Mouse (Mus musculus) lung, embryonic 15.5 days (tissue): Measurements from ENCODE around the gene Zeb2. TPM values are rescaled to one million over a fixed set of nuclear protein-coding genes. Genes with fewer than 3 reads are reported as not detected.

Experiments used
- ATAC-seq: fragments of 200-750 bp; cut with Nextera tagmentation; 2 replicates; pipeline ENCODE4 v1.8.0; 2017; ENCODE audit warnings: moderate number of reproducible peaks, borderline replicate concordance; ENCODE audit not compliant: low FRiP score, low TSS enrichment; ENCODE audit errors: extremely low read depth
- H3K27ac ChIP-seq: fragments of 300-500 bp; sonication (generic); 2 replicates; pipeline ENCODE4 v1.5.1; 2015; ENCODE audit warnings: moderate library complexity, mild to moderate bottlenecking, inconsistent platforms
- H3K27me3 ChIP-seq: fragments of 300-500 bp; sonication (generic); 2 replicates; pipeline ENCODE4 v1.6.1; 2015; ENCODE audit warnings: inconsistent platforms
- H3K36me3 ChIP-seq: fragments of 300-500 bp; sonication (generic); 2 replicates; pipeline ENCODE4 v1.6.1; 2015; ENCODE audit warnings: inconsistent platforms
- H3K4me1 ChIP-seq: fragments of 300-500 bp; sonication (generic); 2 replicates; pipeline ENCODE4 v1.6.1; 2015; ENCODE audit warnings: inconsistent platforms
- H3K4me2 ChIP-seq: fragments of 300-500 bp; sonication (generic); 2 replicates; pipeline ENCODE4 v1.6.1; 2015; ENCODE audit warnings: inconsistent platforms, mild to moderate bottlenecking, moderate library complexity
- H3K4me3 ChIP-seq: fragments of 300-500 bp; sonication (generic); 2 replicates; pipeline ENCODE4 v1.5.1; 2015; ENCODE audit warnings: mild to moderate bottlenecking, inconsistent platforms
- H3K9ac ChIP-seq: fragments of 300-500 bp; sonication (generic); 2 replicates; pipeline ENCODE4 v1.6.1; 2015; ENCODE audit warnings: inconsistent platforms
- H3K9me3 ChIP-seq: fragments of 300-500 bp; sonication (generic); 2 replicates; pipeline ENCODE4 v1.6.1; 2016; ENCODE audit warnings: inconsistent platforms
- WGBS: fragments of 180-500 bp; shearing (Covaris S2); methylation state at CpG from one replicate; pipeline ENCODE4 v1.1.7; 2015; 5-methylcytosine and 5-hydroxymethylcytosine counted together
- polyA plus RNA-seq: library from polyadenylated mRNA; unstranded; fragments of >200 nt; fragmentation: Nextera tagmentation; extraction: Ambion mirVana; gene quantifications from 2 replicates; pipeline ENCODE4 v1.2.1, GENCODE M21; 2015

The Zeb2 gene
- polyA plus RNA-seq, 1 experiment from 2014 or later: 94.7 TPM

DNA sequence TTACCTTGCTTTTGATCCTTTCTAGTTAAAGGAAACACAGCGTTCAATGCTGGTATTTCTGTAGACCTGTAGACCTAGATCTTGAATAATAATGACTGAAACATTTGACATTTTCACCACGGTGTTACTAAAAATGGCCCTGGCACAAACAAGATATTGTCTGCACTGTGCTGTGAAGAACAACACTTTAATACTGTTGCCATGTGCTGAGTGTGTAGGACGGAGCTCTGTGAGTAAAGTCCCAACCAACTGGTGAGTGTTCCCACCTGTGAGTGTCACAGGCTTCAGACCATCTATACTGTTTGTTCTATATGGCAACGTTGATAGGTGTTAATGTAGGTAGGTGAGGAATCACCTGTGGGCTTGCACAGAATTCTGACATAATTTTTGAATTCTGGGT is 8.0 kb upstream of the Zeb2 start:
- no peaks in the 10 kb centered on the region for H3K4me1 ChIP-seq
- no peak overlapping the region for H3K4me3 ChIP-seq
- no peaks in the 10 kb centered on the region for H3K9me3 ChIP-seq
- 56% methylated on average over 4 of the region's 4 CpGs for WGBS
- H3K27me3 ChIP-seq: no peaks in the 10 kb centered on the region
- no peak overlapping the region for H3K27ac ChIP-seq
- no peaks in the 10 kb centered on the region for H3K36me3 ChIP-seq
- no peak for ATAC-seq
- no peak overlapping the region for H3K9ac ChIP-seq
- H3K4me2 ChIP-seq: no peak overlapping the region

DNA sequence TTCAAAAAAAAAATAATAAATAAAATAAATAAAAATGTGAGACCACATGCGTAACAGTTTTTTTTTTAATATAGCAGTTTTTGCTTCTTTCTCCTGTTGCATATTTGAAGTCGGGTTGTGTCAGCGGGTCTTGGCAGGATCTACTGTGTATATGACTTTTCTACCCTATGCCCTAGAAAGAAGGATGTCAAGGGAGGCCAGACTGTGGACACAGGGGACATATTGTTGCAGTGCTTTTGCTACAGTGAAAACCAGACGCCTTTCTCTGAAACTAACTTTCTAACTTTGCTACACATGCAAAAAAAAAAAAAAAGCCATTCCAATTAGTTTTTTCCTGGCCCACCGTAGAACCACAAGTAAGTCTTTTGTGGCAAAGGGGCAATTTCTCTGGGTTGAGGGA is 6.3 kb upstream of the Zeb2 start:
- no peaks in the 10 kb centered on the region for H3K27me3 ChIP-seq
- WGBS: 69% methylated on average over 5 of the region's 5 CpGs

DNA sequence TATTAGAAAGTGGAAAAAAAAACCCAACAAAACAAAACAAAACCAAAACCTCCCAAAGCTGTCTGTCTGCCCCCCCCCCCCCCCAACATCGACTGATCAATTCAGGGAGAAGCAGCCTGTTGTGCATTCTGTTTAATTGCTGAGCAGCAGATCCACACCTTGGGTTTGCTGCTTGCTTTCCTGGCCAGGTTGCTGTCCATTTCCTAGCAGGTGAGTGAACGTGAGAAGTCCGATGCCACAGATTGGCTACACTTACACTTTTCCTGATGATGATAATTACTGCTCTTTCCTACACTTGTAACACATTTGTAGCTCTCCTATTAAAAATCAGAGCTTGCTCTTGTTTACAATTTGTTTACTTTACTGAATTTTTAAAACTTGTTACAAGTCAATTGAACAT is 926 bp upstream of the Zeb2 start:
- Histone ChIP-seq H3K27ac (peak overlapping the region; percentile 35; the same call in 1 of the 2 replicates), H3K4me3 (0 out of 2 replicates have a peak overlapping the region, but pooled peaks have one; percentile 10), H3K4me2 (peak overlapping the region; percentile 41), H3K9ac (0 out of 2 replicates have a peak overlapping the region, but pooled peaks have one; percentile 6), H3K9me3 (no peaks in the 10 kb centered on the region), H3K27me3 (peaks cover 9% of the 10 kb centered on the region; the same call in 1 of the 2 replicates), H3K36me3 (no peaks in the 10 kb centered on the region), H3K4me1 (peaks cover 6% of the 10 kb centered on the region)
- ATAC-seq: no peak
- 44% methylated on average over 3 of the region's 3 CpGs for WGBS

More for the DNA sequence above, 6.3 kb upstream of the Zeb2 start:
- Histone ChIP-seq H3K4me1 (no peaks in the 10 kb centered on the region), H3K27ac (no peak overlapping the region), H3K9ac (no peak overlapping the region), H3K36me3 (no peaks in the 10 kb centered on the region), H3K9me3 (no peaks in the 10 kb centered on the region), H3K4me3 (no peak overlapping the region), H3K4me2 (no peak overlapping the region)
- ATAC-seq: no peak

DNA sequence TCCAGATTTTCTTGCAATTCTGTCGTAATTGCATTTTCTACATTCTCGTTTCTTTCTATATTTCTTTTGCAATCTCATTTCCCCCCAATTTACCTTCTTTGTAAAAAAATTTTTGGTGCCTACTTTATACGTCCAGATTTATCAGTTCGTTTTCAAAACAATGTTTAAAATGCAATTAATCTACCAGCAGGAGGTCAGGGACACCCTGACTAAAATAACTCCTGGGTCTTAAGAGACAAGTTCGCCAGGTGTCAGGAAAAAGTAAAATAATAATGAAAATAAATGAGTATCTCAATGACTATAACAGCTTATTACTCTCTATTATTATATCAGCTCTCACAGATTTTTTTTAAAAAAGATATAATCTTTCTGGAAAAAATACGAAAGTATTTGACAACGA is 397 bp upstream of the Zeb2 start:
- Histone ChIP-seq H3K4me2 (peak overlapping the region; percentile 86), H3K36me3 (no peaks in the 10 kb centered on the region), H3K9me3 (no peaks in the 10 kb centered on the region), H3K9ac (peak overlapping the region; percentile 71), H3K27me3 (peaks cover 9% of the 10 kb centered on the region; the same call in 1 of the 2 replicates), H3K4me1 (peaks cover 6% of the 10 kb centered on the region), H3K4me3 (peak overlapping the region; percentile 62), H3K27ac (peak overlapping the region; percentile 96)
- 19% methylated on average over 7 of the region's 7 CpGs for WGBS
- ATAC-seq: no peak

DNA sequence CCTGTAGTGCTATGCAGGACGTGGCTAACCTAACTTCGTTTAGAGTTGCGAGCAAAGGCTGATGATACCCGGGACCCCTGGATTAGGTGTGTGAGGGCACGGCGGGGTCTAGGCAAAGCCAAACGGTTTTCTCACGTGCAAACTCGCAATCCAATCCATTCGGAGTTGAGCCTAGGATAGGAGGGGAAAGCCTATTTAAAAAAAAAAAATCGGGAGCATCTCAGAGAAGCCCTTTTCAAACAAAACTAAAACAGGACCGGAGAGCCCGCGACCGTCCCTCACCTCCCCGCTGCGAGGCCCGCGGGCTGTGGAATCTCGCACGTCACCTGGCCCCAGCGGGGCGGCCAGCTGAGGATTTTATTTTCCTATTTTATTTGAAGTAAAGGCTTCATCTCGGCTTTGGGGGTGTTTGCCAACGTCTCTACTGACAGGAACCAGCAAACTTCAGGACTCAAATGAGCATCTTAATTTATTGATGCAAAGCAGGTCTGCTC is 617 bp downstream of the Zeb2 start:
- H3K9me3 ChIP-seq: no peaks in the 10 kb centered on the region
- ATAC-seq: no peak
- WGBS: under 1% methylated on average over 25 of the region's 25 CpGs
- H3K4me1 ChIP-seq: peaks cover 6% of the 10 kb centered on the region
- H3K27me3 ChIP-seq: peaks cover 9% of the 10 kb centered on the region; the same call in 1 of the 2 replicates
- H3K9ac ChIP-seq: peak overlapping the region; percentile 71
- no peaks in the 10 kb centered on the region for H3K36me3 ChIP-seq
- H3K4me2 ChIP-seq: peak overlapping the region; percentile 86
- H3K4me3 ChIP-seq: peak overlapping the region; percentile 62
- H3K27ac ChIP-seq: peak overlapping the region; percentile 96

DNA sequence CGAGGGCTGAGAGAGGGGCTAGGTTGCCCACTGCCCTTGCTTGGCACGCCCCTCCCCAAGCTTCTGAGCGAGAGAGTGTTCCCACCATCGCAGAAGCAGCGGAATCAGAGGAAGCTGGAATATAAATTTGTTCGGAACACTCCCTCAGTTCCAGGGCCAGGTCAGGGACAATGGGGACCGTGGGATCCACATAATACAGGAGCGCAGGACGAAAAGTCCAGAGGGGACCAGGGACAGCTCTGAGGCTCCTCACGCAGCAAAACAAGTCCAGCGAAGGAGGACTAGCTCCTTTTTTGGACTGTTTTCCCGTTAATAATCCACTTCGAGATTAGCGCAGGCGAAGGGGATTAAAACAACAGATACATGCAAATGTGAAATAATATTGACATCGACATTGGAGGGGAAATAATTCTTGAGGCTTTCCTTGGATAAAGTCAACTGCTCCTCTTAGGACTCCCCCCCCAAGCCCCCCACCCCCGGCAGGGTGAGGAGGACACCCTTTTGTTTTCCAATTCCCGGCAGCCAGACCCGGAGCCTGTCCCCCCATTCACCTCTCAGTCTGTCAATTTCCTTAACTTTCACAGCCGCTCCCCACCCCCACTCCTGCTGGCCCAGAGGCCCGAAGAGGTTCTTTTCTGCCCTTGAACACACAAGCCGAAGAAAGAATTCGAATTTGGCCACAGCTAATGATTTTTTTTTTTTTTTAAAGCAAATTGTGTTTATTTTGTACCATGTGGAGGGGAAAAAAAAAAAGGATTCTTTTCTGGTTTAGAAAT is 1.3 kb downstream of the Zeb2 start:
- Histone ChIP-seq H3K4me1 (peaks cover 6% of the 10 kb centered on the region), H3K36me3 (no peaks in the 10 kb centered on the region), H3K27me3 (peaks cover 9% of the 10 kb centered on the region; the same call in 1 of the 2 replicates), H3K9me3 (no peaks in the 10 kb centered on the region), H3K4me2 (peak overlapping the region; percentile 86), H3K9ac (peak overlapping the region; percentile 71), H3K27ac (peak overlapping the region; percentile 96), H3K4me3 (peak overlapping the region; percentile 62)
- ATAC-seq: peak; percentile 60
- 1% methylated on average over 23 of the region's 23 CpGs for WGBS

DNA sequence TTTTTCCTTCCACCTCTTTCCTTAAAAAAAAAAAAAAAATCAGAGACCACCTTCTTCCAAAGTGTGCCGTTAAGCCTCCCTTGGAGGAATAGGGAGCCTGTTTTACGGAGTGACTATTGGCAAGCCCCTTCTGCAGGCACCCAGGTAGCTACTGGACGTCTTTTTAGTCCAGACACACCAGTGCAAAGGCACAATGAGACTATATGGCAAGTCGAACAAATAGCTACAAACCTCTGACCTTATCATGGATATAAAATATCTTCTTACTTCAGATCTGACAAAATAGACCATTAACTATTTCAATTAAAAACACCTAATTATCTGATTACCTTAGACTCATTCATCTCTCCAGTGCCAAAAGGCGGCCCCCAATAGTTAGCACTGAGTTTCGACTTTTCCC is 2.0 kb downstream of the Zeb2 start:
- Histone ChIP-seq H3K36me3 (no peaks in the 10 kb centered on the region), H3K9me3 (no peaks in the 10 kb centered on the region), H3K27ac (peak overlapping the region; percentile 96), H3K4me1 (peaks cover 6% of the 10 kb centered on the region), H3K4me2 (peak overlapping the region; percentile 86), H3K27me3 (peaks cover 9% of the 10 kb centered on the region; the same call in 1 of the 2 replicates), H3K4me3 (peak overlapping the region; percentile 62), H3K9ac (peak overlapping the region; percentile 71)
- WGBS: 12% methylated on average over 6 of the region's 6 CpGs
- ATAC-seq: no peak

DNA sequence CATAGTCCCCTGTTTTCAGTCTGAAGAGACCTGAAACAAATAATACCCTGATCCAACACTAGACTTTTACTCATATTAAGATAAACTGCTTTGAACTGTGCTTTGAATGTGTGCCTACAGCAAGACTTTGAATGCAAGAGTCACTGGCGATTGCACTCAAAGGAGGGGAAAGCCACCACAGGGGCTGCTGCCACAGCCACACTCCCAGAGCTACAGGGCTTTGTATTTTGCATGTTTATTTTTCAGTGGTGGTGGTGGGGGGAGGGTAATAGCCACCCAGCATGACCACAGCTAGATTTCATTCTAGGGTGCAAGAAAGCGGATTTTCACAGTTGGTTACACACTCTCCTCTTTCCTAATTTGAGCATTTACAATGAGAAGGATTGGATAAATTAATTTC is 2.6 kb downstream of the Zeb2 start:
- ATAC-seq: no peak
- 18% methylated on average over 2 of the region's 2 CpGs for WGBS
- Histone ChIP-seq H3K9me3 (no peaks in the 10 kb centered on the region), H3K27me3 (peaks cover 9% of the 10 kb centered on the region; the same call in 1 of the 2 replicates), H3K27ac (peak overlapping the region; percentile 96), H3K36me3 (no peaks in the 10 kb centered on the region), H3K9ac (peak overlapping the region; percentile 29; the same call in 1 of the 2 replicates), H3K4me3 (0 out of 2 replicates have a peak overlapping the region, but pooled peaks have one; percentile 0), H3K4me1 (peaks cover 6% of the 10 kb centered on the region), H3K4me2 (peak overlapping the region; percentile 86)

DNA sequence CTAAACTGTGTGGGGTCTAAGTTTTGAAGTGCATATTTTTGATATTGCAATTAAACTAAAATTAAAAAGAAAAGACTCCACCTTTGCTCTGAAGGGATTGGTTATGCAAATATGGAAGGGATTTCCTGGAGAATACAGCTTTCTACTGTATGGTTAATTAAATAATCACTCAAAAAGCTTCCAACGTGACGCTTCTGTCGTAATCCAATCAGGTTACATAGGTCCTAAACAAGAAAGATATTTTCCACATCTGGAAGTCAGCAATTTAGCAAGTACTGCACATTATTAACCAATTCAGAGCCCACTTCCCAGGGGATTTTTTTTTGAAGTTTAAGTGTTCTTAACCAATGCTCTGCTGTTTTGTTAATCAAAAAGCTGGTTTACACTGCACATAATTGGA is 3.3 kb downstream of the Zeb2 start:
- Histone ChIP-seq H3K36me3 (no peaks in the 10 kb centered on the region), H3K9ac (peak overlapping the region; percentile 25; the same call in 1 of the 2 replicates), H3K4me1 (peaks cover 6% of the 10 kb centered on the region), H3K27me3 (peaks cover 15% of the 10 kb centered on the region; the same call in 1 of the 2 replicates), H3K27ac (peak overlapping the region; percentile 96), H3K4me2 (peak overlapping the region; percentile 86), H3K4me3 (peak overlapping the region; percentile 73), H3K9me3 (no peaks in the 10 kb centered on the region)
- WGBS: 26% methylated on average over 3 of the region's 3 CpGs
- no peak for ATAC-seq

DNA sequence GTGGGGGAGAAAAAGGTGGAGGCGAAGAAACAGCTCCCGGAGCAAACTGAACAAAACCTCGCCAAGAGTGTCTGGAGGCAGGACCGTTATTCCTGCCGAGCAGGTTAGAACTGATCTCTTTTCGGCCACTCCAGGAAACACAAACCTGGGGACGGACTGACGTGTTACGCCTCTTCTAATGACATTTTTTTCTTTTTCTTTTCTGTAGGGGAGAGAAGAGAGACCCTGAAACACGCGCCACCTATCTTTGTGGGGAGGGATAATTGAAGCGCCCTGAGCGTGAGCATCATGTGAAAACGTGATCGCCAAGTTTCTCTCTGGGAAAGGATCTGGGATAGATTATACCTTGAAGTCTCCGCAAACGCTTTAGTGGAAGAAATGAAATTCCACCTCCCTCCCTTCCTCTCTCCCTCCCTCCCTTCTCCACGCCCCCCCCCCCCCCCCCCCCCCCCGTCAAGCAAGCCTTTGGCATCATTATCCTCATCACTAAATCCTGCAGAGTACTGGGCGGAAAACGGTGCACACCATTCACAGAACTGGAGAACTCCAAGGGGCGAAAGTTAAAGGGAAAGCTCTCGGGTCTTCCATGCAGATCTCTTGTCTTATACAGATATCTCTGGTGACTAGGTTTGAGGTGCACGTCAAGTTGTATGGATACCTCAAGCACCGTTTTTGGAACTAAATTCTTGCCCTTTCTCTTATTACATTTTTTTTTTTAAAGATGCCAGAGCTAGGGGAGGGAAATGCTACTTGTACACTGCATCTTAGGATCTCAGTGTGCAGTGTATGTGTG is 4.1 kb downstream of the Zeb2 start:
- peak overlapping the region; percentile 74 for H3K9ac ChIP-seq
- H3K9me3 ChIP-seq: no peaks in the 10 kb centered on the region
- 1% methylated on average over 23 of the region's 25 CpGs for WGBS
- H3K27ac ChIP-seq: peak overlapping the region; percentile 96
- H3K4me1 ChIP-seq: peaks cover 6% of the 10 kb centered on the region
- peak; percentile 6; the same call in 1 of the 2 replicates for ATAC-seq
- peak overlapping the region; percentile 73 for H3K4me3 ChIP-seq
- H3K4me2 ChIP-seq: peak overlapping the region; percentile 86
- peaks cover 16% of the 10 kb centered on the region for H3K27me3 ChIP-seq
- no peaks in the 10 kb centered on the region for H3K36me3 ChIP-seq

DNA sequence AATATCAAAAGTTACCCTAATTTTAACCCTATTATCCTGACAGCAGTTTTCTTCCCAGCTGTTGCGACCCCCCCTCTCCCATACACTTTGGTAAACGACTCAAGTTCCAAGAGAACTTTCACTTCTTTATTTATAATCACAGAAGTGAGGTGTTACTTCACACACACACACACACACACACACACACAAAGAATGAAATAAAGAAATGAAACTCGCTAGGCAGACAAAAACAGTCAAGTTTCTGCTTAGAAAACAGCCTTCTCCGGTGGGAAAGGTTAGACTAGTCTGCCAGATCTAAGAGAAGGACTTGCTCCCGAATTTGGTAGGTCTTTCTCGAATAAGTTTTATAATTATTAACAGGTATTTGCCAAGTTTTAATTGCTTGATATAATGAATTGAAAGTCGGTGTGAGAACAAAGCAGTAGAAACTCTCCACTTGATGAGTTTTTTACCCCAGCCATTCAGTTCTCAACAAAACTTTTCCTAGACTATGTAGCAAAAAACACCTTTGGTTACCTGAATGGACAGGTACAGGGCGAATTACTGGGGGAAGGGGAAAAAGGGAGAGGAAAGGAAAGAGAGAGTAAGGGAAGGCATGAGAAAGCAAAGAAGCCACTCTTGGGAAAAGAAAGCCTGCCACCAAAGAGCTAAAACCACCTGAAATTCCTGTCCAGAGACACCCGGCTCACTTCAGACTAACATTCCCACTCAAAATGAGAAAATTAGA is 5.0 kb downstream of the Zeb2 start:
- peak overlapping the region; percentile 96 for H3K27ac ChIP-seq
- no peak for ATAC-seq
- WGBS: 4% methylated on average over 9 of the region's 9 CpGs
- H3K9me3 ChIP-seq: no peaks in the 10 kb centered on the region
- H3K27me3 ChIP-seq: peaks cover 16% of the 10 kb centered on the region
- H3K9ac ChIP-seq: peak overlapping the region; percentile 74
- H3K36me3 ChIP-seq: no peaks in the 10 kb centered on the region
- peaks cover 6% of the 10 kb centered on the region for H3K4me1 ChIP-seq
- peak overlapping the region; percentile 73 for H3K4me3 ChIP-seq
- H3K4me2 ChIP-seq: peak overlapping the region; percentile 86
